Mouse (Mus musculus): ENCODE results near the gene Zfp687. TPM values are rescaled to one million over a fixed set of nuclear protein-coding genes. Genes with fewer than 3 reads are reported as not detected.
"Not testable (repeated sequence)": the region's sequence is repeated elsewhere in the genome, so short reads cannot be mapped to it uniquely, and the experiment has no call there.

The Zfp687 gene
- polyA plus RNA-seq, 1 experiment from 2014 or later = 29.7 TPM

DNA sequence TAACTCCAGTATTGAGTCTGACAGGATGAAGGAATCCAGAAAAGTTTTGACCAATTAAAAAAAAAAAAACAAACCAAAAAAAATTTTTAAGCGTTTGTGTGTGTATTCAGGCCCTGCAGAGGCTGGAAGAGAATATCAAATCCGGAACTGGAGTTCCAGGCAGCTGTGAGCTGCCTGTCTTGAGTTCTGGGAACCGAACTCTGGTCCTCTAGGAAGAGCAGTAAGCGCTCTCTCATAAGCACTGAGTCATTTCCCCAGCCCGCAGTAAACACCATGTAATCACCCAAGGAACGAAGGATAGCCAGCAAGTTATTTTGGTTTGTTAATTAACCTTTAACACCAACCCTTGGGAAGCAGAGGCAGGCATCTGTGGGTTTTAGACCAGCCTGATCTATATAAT is 28.0 kb upstream of the Zfp687 start:
- H3K27me3 ChIP-seq (ENCODE audit: control insufficient read depth, insufficient read depth, low read length) = no peaks in the 10 kb centered on the region
- no peaks in the 10 kb centered on the region for H3K9me3 ChIP-seq (ENCODE audit: control insufficient read depth, low read length)
- ATAC-seq (ENCODE audit: low FRiP score) = no peak
- no peak overlapping the region for H3K27ac ChIP-seq (ENCODE audit: low read depth, low read length)
- peaks cover 5% of the 10 kb centered on the region for H3K4me1 ChIP-seq (ENCODE audit: control insufficient read depth, insufficient read depth, low read length)
- no peak overlapping the region for H3K4me2 ChIP-seq
- WGBS = 79% methylated on average over 6 of the region's 6 CpGs
- H3K9ac ChIP-seq (ENCODE audit: low read length) = no peak overlapping the region
- H3K4me3 ChIP-seq (ENCODE audit: low read depth, low read length) = no peak overlapping the region
- DNase-seq (ENCODE audit: low spot score, missing footprints) = no peak
- no peaks in the 10 kb centered on the region for H3K36me3 ChIP-seq (ENCODE audit: control insufficient read depth, insufficient read depth, low read length)

DNA sequence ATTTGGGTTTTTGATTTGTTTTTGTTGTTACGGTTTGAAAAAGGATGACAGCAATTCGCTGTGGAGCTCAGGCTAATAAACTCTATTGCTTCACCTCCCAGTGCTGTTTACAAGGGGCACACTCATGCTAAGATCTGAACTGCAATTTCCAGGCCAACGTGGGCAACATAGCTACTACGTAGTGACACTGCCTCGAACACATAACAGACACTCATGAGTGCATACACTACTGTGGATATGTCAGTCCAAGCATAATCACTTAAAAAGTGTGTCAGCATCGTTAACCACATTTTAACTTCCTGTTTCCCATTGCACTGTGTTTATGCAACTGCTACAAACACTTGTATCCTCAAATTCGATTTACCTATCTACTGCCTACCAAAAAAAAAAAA is 27.6 kb upstream of the Zfp687 start:
- 33% methylated on average over 7 of the region's 7 CpGs for whole genome bisulfite sequencing
- no peak overlapping the region for H3K27ac ChIP-seq (ENCODE audit: low read depth, low read length)
- H3K36me3 ChIP-seq (ENCODE audit: control insufficient read depth, insufficient read depth, low read length) = no peaks in the 10 kb centered on the region

DNA sequence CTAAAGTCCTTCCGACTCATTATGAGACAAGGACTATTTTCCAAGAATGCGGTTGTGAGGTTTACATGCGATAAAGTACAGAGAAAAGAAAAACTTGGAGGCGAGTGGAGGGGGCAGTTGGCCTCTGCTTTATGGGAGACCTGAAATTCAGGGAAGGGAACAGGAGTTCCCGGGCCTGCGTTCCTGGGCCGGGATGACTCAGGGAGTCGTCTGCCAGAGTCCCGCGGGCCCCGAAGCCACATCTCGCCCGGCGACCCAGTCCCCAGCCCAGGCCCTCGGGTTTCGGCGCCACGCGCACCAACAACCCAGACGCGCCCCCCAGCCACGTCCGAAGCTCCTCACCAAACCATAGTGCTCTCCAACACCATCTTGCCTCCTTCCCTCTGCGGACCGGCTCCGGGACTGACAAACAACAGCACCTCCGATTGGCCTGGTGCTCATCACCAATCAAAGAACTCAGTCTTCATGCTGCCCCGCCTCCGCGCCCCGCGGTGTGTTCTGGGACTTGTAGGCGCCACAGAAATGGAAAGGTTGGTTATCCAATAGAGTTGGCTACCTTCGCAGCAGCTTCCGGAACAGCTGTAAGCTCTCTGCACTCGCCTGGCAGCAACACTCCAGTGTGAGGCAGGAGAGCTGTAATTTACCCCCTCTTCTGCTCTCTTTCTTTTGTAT is 27.1 kb upstream of the Zfp687 start, which contains the start of gene Psmd4:
Gene Psmd4 (minus strand): TSS at position 449 of the 672 bp plus-strand sequence.
- Histone ChIP-seq H3K4me3 (ENCODE audit: low read depth, low read length) (peak within 1 kb of the TSS; percentile 61), H3K4me2 (peak within 1 kb of the TSS; percentile 49), H3K36me3 (ENCODE audit: control insufficient read depth, insufficient read depth, low read length) (no peaks in the 10 kb centered on the region), H3K9me3 (ENCODE audit: control insufficient read depth, low read length) (no peaks in the 10 kb centered on the region), H3K4me1 (ENCODE audit: control insufficient read depth, insufficient read depth, low read length) (peaks cover 5% of the 10 kb centered on the region), H3K27me3 (ENCODE audit: control insufficient read depth, insufficient read depth, low read length) (no peaks in the 10 kb centered on the region), H3K9ac (ENCODE audit: low read length) (peak within 1 kb of the TSS; percentile 68), H3K27ac (ENCODE audit: low read depth, low read length) (no peak within 1 kb of the TSS)
- under 1% methylated on average over 36 of the region's 36 CpGs for WGBS
- peak; percentile 99 for ATAC-seq (ENCODE audit: low FRiP score)
- DNase-seq (ENCODE audit: low spot score, missing footprints) = peak; percentile 100

More for the DNA sequence above, 27.6 kb upstream of the Zfp687 start:
- H3K4me3 ChIP-seq (ENCODE audit: low read depth, low read length) = peak overlapping the region; percentile 61
- peak; percentile 56 for ATAC-seq (ENCODE audit: low FRiP score)
- no peaks in the 10 kb centered on the region for H3K27me3 ChIP-seq (ENCODE audit: control insufficient read depth, insufficient read depth, low read length)
- no peak overlapping the region for H3K9ac ChIP-seq (ENCODE audit: low read length)
- peaks cover 5% of the 10 kb centered on the region for H3K4me1 ChIP-seq (ENCODE audit: control insufficient read depth, insufficient read depth, low read length)
- H3K9me3 ChIP-seq (ENCODE audit: control insufficient read depth, low read length) = no peaks in the 10 kb centered on the region
- peak overlapping the region; percentile 36 for H3K4me2 ChIP-seq
- DNase-seq (ENCODE audit: low spot score, missing footprints) = no peak

DNA sequence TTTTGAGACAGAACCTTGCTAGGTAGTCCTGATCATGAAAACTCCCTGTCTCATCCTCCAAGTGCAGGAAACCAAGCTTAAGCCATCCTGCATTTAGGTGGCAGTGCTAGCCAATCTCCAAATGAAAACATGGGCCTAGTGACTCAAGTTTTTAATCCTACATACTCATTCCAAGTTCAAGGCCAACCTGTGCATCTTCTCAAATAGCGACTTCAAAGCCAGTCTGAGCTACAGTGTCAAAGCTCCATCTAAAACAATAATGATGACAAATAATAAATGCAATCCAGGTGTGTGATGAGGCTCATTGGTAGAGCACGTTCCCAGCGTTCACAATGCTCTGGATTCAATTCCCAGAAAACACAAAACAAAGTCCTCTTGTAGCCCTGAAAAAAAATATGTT is 26.4 kb upstream of the Zfp687 start:
- Histone ChIP-seq H3K4me1 (ENCODE audit: control insufficient read depth, insufficient read depth, low read length) (peaks cover 5% of the 10 kb centered on the region), H3K9ac (ENCODE audit: low read length) (peak overlapping the region; percentile 68), H3K27ac (ENCODE audit: low read depth, low read length) (no peak overlapping the region), H3K27me3 (ENCODE audit: control insufficient read depth, insufficient read depth, low read length) (no peaks in the 10 kb centered on the region), H3K4me2 (peak overlapping the region; percentile 49), H3K36me3 (ENCODE audit: control insufficient read depth, insufficient read depth, low read length) (no peaks in the 10 kb centered on the region), H3K4me3 (ENCODE audit: low read depth, low read length) (peak overlapping the region; percentile 61), H3K9me3 (ENCODE audit: control insufficient read depth, low read length) (no peaks in the 10 kb centered on the region)
- WGBS = 19% methylated on average over 3 of the region's 3 CpGs
- DNase-seq (ENCODE audit: low spot score, missing footprints) (no peak), ATAC-seq (ENCODE audit: low FRiP score) (no peak)

DNA sequence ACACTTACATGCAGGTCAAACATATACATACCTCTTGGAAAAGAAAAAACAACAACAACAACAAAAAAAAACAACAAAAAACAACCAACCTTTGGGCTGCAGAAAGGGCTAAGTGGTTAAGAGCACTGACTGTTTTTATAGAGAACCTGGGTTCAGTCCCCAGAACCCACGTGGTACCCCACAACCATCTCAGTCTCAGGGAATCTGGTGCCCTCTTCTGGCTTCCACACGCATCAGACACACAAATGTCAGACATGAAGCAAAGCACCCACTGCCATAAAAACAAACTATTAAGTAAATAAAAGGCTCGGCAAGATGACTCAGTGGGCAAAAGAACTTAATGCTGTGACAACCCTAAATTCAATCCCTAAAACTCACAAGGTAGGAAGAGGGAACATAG is 14.7 kb upstream of the Zfp687 start:
- no peaks in the 10 kb centered on the region for H3K9me3 ChIP-seq (ENCODE audit: control insufficient read depth, low read length)
- peaks cover 30% of the 10 kb centered on the region for H3K36me3 ChIP-seq (ENCODE audit: control insufficient read depth, insufficient read depth, low read length)
- no peak overlapping the region for H3K9ac ChIP-seq (ENCODE audit: low read length)
- no peaks in the 10 kb centered on the region for H3K4me1 ChIP-seq (ENCODE audit: control insufficient read depth, insufficient read depth, low read length)
- ATAC-seq (ENCODE audit: low FRiP score) (no peak), DNase-seq (ENCODE audit: low spot score, missing footprints) (no peak)
- H3K27ac ChIP-seq (ENCODE audit: low read depth, low read length) = no peak overlapping the region
- no peaks in the 10 kb centered on the region for H3K27me3 ChIP-seq (ENCODE audit: control insufficient read depth, insufficient read depth, low read length)
- WGBS = 77% methylated on average over 3 of the region's 3 CpGs
- no peak overlapping the region for H3K4me3 ChIP-seq (ENCODE audit: low read depth, low read length)
- H3K4me2 ChIP-seq = no peak overlapping the region

DNA sequence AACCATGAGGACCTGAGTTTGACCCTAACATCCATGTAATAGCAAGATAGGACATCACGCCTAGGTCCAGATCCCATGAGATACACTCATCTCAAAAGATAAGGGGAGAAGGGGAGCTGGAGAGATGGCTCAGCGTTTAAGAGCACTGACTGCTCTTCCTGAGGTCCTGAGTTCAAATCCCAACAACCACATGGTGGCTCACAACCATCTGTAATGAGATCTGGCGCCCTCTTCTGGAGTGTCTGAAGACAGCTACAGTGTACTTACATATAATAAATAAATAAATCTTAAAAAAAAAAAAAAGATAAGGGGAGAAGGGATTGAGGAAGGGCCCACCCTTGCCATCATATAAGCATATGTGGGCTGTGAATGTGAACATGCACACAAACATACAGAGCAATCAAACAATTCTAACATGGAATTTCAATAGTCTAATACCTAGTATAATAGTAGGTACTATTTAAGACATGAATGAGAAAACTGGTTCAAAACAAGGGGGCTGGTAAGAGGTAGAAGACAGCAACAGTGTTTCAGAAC is 14.1 kb upstream of the Zfp687 start:
- H3K27ac ChIP-seq (ENCODE audit: low read depth, low read length); DNase-seq (ENCODE audit: low spot score, missing footprints); H3K4me2 ChIP-seq; H3K27me3 ChIP-seq (ENCODE audit: control insufficient read depth, insufficient read depth, low read length); H3K9me3 ChIP-seq (ENCODE audit: control insufficient read depth, low read length); H3K4me3 ChIP-seq (ENCODE audit: low read depth, low read length); ATAC-seq (ENCODE audit: low FRiP score); H3K9ac ChIP-seq (ENCODE audit: low read length); H3K4me1 ChIP-seq (ENCODE audit: control insufficient read depth, insufficient read depth, low read length): not testable (repeated sequence)
- WGBS = 69% methylated on average over 3 of the region's 3 CpGs
- H3K36me3 ChIP-seq (ENCODE audit: control insufficient read depth, insufficient read depth, low read length) = peaks cover 25% of the 10 kb centered on the region

DNA sequence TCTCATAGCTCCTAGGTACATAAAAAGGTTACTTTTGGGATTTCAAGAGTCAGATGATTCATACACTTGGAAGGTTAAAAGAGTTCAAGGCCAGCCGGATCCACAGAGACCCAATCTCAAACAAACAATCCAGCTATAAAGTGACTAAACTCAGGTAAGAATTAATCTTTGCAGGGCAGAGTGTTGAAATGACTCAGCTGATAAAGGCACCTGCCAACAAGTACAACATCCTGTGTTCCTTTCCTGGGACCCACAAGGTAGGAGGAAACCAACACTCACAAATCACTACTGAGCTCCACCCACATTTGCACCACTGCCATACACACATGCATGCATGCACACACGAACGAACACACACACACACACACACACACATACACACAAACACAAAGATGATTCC is 13.4 kb upstream of the Zfp687 start:
- Histone ChIP-seq H3K36me3 (ENCODE audit: control insufficient read depth, insufficient read depth, low read length) (peaks cover 22% of the 10 kb centered on the region), H3K4me3 (ENCODE audit: low read depth, low read length) (no peak overlapping the region), H3K9me3 (ENCODE audit: control insufficient read depth, low read length) (no peaks in the 10 kb centered on the region), H3K9ac (ENCODE audit: low read length) (no peak overlapping the region), H3K4me2 (no peak overlapping the region), H3K27ac (ENCODE audit: low read depth, low read length) (no peak overlapping the region), H3K27me3 (ENCODE audit: control insufficient read depth, insufficient read depth, low read length) (no peaks in the 10 kb centered on the region), H3K4me1 (ENCODE audit: control insufficient read depth, insufficient read depth, low read length) (no peaks in the 10 kb centered on the region)
- no peak for DNase-seq (ENCODE audit: low spot score, missing footprints)
- ATAC-seq (ENCODE audit: low FRiP score) = no peak
- WGBS = 94% methylated on average over 3 of the region's 3 CpGs

DNA sequence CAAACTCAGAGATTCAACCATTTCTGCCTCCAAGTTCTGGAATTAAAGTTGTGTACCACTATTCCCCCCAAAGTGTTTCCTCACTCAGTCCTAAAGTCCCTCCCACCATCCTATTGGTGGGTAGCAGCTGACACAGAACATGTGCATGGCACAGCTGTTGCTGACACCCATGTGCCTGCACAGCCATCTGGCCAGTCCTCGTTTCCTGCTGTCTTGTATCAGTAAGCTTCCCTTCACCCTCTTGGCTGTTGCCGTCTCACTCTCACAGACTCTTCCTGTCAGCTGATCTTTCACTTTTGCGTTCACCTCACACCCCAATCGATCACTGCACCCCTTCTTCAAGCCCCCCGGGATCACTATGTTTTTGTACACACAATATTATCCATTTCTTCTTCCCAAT is 12.5 kb upstream of the Zfp687 start:
- ATAC-seq (ENCODE audit: low FRiP score) (0 out of 2 replicates have a peak, but pooled peaks have one; percentile 47), DNase-seq (ENCODE audit: low spot score, missing footprints) (no peak)
- no peak overlapping the region for H3K4me3 ChIP-seq (ENCODE audit: low read depth, low read length)
- no peak overlapping the region for H3K9ac ChIP-seq (ENCODE audit: low read length)
- H3K4me2 ChIP-seq = no peak overlapping the region
- H3K27ac ChIP-seq (ENCODE audit: low read depth, low read length) = no peak overlapping the region
- H3K36me3 ChIP-seq (ENCODE audit: control insufficient read depth, insufficient read depth, low read length) = peaks cover 13% of the 10 kb centered on the region
- H3K4me1 ChIP-seq (ENCODE audit: control insufficient read depth, insufficient read depth, low read length) = no peaks in the 10 kb centered on the region
- WGBS = 77% methylated on average over 5 of the region's 5 CpGs
- H3K9me3 ChIP-seq (ENCODE audit: control insufficient read depth, low read length) = no peaks in the 10 kb centered on the region
- H3K27me3 ChIP-seq (ENCODE audit: control insufficient read depth, insufficient read depth, low read length) = no peaks in the 10 kb centered on the region

DNA sequence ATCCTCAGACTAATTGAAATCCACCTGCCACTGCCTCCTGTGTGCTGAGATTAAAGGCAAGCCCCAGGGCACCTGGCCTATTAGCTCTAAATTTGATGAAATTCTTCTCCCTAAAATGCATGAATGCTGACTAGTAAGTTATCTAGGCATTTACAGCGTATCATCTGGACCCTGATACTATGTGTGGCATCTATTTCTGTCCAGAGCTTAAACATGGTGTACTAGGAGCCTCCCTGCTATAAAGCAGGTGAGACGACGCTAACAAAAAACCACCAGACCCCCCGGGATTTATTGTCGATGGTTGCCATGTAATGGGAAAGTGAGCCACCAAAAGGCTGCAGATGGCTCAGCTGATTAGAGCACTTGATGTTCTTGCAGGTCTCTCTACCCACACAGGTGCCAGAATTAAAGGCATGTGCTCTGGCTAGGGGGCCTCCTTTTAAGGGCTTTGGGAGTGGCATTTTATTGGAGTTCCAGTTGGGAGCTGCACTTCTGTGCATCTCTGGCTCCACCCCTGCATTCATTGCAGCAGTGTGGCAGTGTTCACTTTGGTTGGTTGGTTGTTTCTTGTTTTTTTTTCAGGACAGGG is 11.9 kb upstream of the Zfp687 start:
- Histone ChIP-seq H3K36me3 (ENCODE audit: control insufficient read depth, insufficient read depth, low read length) (peaks cover 9% of the 10 kb centered on the region; the same call in 1 of the 2 replicates), H3K27ac (ENCODE audit: low read depth, low read length) (no peak overlapping the region), H3K9ac (ENCODE audit: low read length) (no peak overlapping the region), H3K9me3 (ENCODE audit: control insufficient read depth, low read length) (no peaks in the 10 kb centered on the region), H3K27me3 (ENCODE audit: control insufficient read depth, insufficient read depth, low read length) (no peaks in the 10 kb centered on the region), H3K4me3 (ENCODE audit: low read depth, low read length) (no peak overlapping the region), H3K4me2 (no peak overlapping the region), H3K4me1 (ENCODE audit: control insufficient read depth, insufficient read depth, low read length) (no peaks in the 10 kb centered on the region)
- ATAC-seq (ENCODE audit: low FRiP score) (no peak), DNase-seq (ENCODE audit: low spot score, missing footprints) (no peak)
- 67% methylated on average over 5 of the region's 5 CpGs for WGBS

All from midbrain, embryonic 11.5 days (tissue).